Mouse (Mus musculus): ENCODE measurements around the gene Pbx1.

The Pbx1 gene

DNA sequence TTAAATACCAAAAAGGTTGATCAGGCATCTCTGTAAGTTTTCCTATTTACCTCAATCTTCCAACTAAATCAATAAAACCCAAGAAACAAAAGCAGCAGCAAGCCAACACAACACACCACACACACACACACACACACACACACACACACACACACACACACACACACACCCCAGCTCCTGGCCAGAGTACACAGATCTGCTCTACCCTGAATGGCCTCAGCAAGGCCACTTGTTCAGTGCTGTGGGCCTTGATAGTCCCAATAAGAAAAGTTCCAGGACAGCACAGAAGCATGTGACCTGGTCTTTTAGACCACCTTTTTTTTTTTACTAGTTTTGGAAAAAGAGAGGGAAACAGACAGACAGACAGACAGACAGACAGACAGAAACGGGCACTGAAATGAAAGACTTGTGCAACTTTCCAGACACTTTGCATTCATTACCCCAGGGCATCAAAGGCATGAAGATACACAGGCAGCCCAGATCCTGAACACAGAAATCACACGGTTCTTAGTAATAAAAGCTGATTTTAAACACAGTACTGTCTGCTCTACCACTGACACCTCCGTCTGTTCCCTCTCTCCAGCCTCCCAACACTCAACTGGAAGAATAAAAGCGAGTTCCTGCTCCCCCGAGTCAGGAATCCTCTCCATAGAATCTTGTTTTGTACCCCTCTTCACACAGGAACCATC is 6.9 kb downstream of the Pbx1 start:
- DNase-seq (ENCODE audit: low read depth), result no peak

DNA sequence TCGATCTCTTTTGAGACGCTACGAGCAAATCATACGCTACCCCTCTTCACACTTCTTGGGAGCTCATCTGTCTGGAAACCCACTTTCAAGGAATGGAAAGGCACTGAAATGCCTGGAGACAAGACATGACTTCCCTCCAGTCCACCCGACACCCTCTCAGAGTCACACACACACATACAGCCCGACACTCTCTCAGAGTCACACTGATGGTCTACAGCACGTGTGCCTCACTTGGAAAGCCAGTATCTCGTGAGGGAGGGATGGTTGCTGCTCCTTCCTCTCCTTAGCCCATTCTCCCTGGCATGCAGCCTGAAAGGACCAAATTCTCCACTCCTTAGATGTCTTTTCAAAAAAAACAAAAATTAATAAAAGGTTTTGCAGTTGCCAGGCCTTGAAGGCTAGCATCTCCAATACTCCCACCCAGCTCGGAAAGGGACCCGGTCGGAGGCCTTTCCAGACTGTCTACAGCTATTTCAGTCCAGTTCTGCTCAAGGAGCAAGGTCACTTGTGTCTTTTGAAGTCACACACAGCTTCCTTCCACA is 8.6 kb downstream of the Pbx1 start:
- no peak for DNase-seq (ENCODE audit: low read depth)

DNA sequence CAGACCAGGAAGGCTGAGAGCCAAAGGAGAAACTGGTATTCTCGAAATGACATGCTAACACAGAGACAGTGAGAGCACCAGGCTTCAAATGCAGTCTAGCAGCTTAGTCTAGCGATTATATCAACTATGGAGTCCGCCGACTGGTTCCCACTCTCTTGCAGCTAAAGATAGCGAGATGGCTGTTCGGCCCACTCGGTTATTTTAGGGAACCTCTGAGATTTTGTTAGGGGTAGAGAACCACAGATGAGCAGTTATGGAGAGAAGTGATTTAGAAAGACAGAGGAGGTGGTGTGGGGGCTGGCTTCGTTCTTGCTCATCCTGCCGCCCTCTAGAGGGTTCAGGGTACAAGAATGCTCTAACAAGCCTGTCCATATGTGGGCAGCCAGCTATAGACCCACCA is 13.2 kb downstream of the Pbx1 start:
- no peak for DNase-seq (ENCODE audit: low read depth)

DNA sequence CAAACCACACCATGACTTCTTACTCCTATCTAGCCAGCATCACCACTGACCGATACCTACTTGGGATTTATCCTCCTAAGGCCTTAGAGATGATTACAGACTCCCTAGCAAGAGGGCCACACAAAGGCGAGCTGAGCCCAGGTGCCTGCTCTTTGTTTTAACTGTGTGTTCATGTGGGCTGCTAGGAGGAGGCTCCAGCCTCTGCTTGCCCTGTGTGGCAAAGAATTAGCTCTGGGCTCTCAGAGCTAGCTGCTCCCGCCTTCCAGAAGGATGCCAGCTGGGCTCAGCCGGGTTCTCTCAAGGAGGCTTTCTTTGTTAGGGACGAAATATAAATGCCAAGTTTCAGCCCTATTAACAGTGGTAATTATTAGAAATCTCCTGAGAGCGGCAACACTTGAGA is 14.4 kb downstream of the Pbx1 start:
- DNase-seq (ENCODE audit: low read depth), result no peak

DNA sequence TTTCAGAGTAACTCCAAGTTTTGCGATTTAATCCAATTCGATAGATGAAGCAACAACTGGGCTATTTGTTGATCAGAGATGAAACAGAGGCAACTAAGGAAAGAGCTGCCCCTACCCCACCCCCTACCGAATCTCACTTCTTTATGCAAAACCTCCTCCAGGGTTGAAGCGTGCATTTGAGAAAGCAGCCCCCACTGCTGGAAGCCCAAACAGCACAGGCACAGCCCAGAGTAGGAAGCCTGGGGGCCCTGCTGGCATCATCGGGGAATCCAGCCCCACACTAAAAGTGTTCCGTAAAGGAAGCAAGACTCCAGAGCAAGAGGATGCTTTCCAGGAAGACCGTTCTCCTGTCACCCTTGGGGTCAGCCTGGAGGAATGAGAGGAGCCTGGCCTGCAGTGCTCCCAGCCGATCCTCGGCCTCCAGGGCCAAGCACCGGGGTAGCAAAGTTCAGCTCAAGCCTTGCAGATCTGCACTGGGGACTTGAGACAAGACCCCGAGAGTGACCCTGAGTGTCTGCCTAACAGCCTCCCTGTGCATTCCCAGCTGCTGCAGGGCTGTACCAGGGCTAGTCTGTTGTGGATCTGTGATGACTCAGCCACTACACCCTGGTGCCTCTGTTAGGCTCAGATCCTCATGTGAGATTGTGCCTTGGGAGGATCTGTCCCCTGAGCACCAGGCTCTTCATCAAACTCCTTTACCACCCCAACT is 15.2 kb downstream of the Pbx1 start:
- DNase-seq (ENCODE audit: low read depth), result no peak

DNA sequence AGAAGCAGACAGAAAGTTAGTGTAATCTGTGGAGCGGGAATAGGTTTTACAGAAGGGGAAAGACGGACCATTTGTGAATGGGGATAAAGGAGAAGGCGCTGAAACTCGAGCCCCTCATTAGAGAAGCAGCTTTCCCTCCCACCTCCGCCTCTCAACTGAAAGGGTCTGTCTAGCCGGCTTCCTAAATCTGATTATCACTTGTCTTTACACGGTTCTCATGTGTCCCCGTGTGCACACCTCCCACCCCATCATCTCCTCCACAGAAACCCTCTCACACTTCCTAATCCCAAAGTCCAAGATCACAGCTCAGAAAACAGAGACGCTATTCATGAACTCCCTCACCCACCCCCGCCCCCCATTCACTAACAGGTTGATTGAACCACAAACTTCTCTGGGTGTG is 21.5 kb downstream of the Pbx1 start:
- no peak for DNase-seq (ENCODE audit: low read depth)

DNA sequence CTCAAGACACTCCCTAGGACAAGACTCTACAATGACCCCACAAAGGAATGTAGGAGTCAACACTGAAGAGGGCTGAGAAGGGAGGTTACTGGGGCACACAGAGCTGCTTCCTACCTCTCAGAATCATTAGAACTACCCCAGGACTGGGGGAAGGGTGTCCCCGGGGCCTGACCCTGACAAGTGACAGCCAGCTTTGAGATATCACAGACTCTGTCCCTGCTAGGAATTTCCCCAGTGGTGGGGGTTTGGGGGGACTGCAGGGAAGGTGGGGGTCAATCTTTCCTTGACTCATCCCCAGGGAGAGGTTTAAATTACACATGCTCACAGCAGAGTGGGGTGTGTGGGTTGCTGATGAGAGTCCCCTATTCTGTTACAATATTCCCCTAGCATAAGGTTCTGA is 22.0 kb downstream of the Pbx1 start:
- no peak for DNase-seq (ENCODE audit: low read depth)

DNA sequence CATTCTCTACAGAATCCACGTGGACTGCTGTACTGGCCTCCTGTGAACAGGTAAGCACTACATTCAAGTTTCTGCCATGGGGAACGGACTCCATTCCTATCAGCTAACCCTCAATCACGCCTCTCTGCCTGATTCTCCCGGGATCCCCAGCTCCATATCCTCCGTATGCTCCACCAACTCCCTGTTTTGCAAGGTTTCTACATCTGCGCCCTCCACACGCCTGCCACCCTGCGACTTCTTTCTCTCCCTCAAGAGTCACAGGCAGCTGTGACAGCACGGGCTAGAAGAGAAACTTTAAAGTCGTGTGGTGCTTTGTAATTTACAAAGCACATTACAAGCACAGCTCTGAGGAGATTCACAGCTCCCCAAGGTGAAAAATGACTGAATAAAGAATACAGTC is 23.3 kb downstream of the Pbx1 start:
- DNase-seq (ENCODE audit: low read depth), result no peak

DNA sequence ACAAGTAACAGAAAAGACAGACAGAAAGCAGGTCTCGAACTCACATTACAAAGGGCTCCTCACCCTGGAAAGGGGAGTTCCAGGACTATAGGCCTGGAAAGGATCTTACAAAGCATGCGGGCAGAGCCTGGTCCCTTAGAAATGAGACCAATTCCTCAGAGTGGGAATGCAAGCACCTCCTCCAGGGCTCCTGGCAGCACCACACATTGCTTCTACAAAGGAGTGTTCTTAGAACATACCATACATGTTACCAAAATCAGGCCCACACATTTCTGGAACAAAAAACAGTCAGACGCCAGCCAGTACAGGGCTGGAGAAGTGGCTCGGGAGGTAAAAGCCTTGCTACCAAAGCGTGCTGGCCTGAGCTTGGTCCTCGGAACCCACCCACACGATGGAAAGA is 24.1 kb downstream of the Pbx1 start:
- no peak for DNase-seq (ENCODE audit: low read depth)

DNA sequence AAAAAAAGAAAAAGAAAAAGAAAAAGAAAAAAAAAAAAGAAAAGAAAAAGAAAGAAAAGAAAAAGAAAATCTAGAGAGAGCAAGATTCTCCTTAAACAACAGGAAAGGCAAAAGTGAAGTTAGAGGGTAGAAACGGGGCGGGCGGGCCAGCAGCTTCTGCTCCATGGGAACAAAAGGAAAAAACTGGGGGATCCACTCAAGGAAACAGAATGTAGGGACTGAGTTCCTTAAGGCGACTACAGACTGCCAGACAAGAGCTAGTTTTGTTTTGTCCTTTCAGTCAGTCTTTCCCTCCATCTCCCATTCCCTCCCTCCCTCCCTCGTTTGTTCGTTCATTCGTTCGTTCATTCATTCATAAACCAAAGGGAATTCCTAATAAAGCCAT is 25.8 kb downstream of the Pbx1 start:
- no peak for DNase-seq (ENCODE audit: low read depth)

DNA sequence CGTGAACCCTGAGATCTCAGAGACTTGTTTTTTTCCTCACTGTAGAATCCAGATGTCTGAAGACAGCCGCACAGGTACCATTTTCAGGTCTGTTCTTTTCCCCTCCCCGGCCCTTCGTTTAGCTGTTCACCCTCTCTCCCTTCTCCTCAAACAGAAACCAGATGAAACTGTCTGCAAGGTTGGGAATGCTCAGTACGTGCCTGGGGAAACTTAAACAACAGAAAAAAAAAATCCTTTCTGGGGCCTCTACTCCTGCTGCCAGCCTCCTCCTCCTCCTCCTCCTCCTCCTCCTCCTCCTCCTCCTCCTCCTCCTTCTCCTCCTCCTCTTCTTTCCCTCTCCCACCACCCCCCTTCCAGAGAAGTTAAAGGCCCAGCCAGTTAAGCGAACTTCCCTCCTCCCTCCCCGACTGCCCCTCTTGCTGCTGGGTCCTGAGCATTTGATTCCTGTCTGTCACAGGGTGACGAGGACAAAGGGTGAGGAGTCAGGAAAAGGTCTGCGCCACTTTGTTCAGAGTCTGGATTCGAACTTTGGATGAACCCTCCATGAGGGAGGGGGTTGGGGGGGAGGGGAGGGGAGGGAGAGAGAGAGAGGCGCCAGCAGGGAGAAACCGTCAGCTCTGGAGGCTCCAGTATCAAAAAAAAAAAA is 26.3 kb downstream of the Pbx1 start:
- DNase-seq (ENCODE audit: low read depth), result no peak

DNA sequence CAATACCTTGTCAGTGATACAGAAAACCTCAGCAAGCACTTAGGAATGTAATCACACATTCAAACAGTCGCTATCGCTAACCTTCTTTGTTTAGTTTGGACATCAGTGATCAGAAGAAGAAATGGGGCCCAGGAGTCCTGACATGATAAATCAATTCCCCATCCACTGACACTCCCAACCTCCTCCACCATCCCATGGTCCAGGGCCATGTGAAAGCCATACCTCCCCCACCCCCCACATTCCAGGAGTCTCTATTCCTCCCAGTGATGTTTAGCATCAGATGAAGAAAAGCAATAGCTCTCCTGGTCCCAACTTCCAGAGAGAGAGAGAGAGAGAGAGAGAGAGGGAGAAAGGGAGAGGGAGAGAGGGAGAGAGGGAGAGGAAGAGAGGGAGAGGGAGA is 28.5 kb downstream of the Pbx1 start:
- no peak for DNase-seq (ENCODE audit: low read depth)

DNA sequence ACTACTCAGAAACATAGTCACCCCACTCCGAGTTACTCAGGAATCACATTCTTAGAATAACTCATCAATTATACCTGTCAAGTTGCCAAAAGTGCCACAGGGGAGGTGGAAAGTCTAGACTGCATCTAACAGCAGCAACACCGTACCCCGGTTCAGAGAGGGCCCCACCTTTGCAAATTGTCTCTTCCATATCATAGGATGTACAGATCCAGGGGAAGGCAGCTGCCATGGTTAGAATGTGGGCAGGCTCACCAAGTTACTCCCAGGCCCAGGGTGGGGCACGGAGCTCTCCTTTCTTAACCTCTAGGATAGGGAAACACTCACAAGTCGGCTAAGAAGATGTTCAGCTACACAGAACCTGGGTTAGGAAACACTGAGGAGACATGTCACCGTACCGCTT is 29.4 kb downstream of the Pbx1 start:
- no peak for DNase-seq (ENCODE audit: low read depth)

DNA sequence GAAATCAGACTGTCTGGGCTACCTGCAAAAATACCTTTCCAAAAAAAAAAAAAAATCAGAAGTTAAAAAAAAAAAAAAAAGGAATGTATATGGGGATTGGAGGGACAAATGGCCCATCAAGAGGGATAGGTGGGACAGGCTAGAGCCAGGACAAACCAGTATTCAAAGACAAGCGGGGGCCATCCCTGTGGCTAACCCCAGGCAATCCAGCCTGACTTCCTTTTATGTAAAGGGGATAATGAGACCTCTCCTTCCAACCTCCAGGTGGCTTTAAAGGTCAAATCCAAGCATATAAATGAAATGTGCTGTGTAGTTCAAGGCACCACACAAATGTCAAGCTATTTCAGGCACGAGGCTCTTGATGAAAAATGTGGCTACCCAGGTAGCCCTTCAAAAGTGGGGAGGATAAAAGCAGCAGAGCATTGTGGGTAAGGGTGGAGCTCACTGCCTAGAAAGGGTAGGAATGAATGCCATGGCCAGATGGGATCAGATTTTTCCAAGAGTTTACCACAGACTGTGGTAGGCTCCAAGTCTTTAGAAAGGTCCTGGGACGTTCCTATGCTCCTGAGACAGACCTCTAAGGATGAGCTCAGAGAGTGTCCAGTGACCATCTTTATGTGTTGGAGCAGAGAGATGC is 36.4 kb downstream of the Pbx1 start:
- DNase-seq (ENCODE audit: low read depth), result no peak

DNA sequence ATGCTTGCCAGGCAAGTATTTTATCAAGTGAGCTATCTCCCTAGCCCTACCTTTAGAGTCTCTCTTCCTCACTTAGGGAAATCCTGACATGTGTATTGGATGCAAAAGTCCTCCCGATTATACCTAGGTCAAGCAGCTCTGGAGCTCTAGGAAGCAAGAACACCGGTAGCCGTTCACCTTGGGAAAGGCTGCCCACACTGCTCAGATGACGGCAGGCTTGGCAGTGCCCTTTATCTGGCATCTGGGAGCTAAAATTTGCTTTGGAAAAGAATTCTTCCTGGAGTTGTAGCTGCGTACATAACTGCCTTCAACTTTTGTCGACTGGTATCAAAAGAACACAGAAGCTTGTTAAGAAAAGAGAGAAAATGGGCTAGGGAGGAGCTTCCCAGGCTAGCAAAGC is 37.5 kb downstream of the Pbx1 start:
- DNase-seq (ENCODE audit: low read depth), result no peak

DNA sequence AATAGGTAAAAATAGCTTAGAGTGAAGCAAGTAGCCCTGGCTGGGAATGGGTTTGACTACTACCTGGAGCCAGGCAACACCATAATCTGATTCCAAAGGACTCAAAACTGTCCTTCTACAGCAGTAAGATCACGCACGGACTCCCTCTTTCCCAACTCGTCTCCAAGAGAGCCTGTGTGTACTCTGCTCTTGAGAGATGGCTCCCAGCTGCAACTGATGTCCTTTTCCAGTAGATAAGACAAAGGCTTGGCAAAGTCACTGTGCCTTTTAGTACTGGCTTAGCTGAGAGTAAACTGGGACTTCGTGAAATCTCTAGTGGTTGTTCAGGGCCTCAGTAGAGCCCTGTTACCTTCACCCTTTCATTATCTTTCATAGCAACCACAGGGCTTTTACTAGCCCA is 38.6 kb downstream of the Pbx1 start:
- DNase-seq (ENCODE audit: low read depth), result no peak

DNA sequence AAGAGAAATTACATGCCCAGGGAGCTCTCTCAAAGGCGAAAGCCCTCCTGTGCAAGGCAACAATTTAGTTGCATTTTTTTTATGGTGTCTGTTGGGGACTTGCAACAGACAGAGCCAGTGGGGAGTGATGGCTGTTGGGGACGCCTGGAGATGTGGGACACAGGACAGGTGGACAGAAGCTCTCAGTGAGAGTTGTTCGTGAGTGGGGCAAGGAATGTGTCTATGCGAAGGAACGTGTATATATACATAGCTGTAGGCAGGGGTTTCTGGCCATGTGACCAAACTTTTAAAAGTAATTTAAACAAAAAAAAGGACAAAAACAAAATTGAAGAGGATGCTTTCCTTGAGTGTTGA is 39.6 kb downstream of the Pbx1 start:
- DNase-seq (ENCODE audit: low read depth), result no peak

DNA sequence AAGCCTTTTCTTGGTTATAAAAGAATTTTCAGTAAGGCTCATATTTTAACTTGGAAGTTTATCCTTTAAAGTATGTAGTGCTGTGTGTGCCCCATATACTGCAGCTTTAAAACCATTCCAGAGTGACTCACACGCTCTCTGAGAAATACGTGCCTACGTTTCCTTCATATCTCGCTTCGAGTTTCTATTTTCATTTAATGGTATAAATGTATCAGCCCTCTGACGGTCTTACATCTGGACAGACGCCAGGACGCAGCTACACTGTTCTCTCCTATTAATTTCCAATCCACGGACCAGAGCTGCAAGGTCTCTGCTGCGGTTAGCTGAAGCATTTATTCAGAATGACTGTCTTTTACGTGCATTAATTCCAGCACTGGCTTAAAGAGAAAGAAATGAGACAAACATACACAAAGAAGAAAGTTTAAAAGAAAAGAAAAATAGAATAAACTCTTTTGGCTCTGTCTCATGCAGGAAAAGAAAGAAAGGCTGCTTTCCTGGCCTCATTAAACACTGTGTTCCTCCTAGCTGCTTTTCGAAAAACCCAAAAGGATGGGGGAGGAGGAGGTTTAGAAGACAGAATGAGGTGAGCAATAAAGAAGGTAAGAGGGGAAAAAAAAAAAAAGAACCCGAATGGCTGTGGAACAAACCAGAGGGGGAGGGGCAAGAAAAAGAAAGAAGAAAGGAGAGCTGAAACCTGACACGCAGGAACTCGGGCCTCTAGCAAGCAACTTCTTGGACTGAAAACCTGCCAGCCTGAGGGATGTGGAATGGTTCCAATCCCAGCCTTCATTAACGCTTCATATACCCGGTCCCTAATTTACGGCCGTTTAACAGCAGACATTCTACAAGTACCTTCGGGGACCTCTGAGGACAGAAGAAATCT is 40.2 kb downstream of the Pbx1 start:
- DNase-seq (ENCODE audit: low read depth), result no peak

DNA sequence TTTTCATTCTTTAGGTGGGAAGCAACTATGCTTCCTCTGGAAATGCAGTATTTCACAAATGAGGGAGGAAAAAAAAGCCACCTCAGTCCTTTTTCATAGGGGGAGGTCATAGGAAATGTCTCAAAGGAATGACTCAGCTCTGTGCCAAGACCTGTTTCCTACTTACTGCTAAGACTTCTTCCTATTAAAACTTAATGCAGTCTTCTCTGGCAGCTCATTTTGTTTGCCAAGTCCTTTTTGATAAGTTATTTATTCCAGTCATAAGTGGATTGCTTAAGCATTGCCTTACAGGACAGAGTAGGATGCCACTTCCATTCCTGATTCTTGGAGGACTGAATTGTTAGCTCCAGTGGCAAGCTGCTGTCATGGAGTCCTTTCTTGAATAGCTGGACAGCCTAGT is 41.3 kb downstream of the Pbx1 start:
- no peak for DNase-seq (ENCODE audit: low read depth)

DNA sequence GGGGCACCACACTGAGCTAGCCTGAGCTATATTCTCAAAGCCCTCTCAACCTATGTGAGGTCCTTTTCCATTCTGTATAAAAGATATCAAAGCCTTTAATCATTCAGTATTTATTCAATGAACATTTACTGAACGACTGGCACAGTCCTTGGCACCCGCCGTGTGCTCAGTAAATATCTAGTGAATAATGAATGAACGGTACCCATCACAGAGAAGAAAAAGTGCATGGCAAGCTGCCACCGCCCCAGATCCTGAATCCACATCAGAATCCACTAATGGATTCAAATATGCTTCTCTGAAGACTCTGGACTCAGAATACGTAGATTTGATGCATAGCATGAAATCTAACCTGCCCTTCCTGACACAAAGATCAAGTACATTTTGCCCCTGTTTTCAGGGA is 45.9 kb downstream of the Pbx1 start:
- DNase-seq (ENCODE audit: low read depth), result no peak

DNA sequence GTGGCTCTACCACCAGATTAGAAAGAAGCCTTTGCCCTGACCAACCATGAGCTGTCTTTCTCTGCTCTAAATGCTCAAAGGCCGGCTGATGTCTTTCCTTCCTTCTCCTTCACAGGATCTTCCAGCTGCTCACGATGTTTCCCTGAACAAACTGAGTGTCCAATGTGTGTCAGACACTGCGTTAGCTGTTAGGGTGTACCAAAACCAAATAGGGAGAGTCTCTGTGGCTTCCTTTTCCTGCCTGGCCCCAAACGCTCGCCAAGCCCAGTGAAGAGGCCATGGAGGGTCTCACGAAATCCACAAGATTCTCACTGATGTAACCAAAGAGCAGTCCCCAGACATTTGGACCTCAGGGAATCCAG is 47.5 kb downstream of the Pbx1 start:
- no peak for DNase-seq (ENCODE audit: low read depth)
